Mouse (Mus musculus) hindbrain, embryonic 16.5 days (tissue): Measurements from ENCODE around the gene Dse. TPM values are rescaled to one million over a fixed set of nuclear protein-coding genes. Genes with fewer than 3 reads are reported as not detected.

Experiments used
- ATAC-seq: fragments of 200-750 bp; cut with Nextera tagmentation; 2 replicates; pipeline ENCODE4 v1.8.0; 2017; ENCODE audit warnings: moderate TSS enrichment, moderate library complexity
- H3K27ac ChIP-seq: fragments of 300-500 bp; sonication (generic); 2 replicates; pipeline ENCODE4 v1.5.1; 2014; ENCODE audit warnings: low read depth, mild to moderate bottlenecking, control low read depth, low read length, moderate library complexity
- H3K27me3 ChIP-seq: fragments of 300-500 bp; sonication (generic); replicated peaks from 2 replicates; pipeline ENCODE4 v1.6.1; 2014; ENCODE audit warnings: low read length; ENCODE audit not compliant: control insufficient read depth, insufficient read depth
- H3K36me3 ChIP-seq: fragments of 300-500 bp; sonication (generic); 2 replicates; pipeline ENCODE4 v1.6.1; 2014; ENCODE audit warnings: mild to moderate bottlenecking, low read length, moderate library complexity, mixed read lengths; ENCODE audit not compliant: control insufficient read depth, insufficient read depth
- H3K4me1 ChIP-seq: fragments of 300-500 bp; sonication (generic); 2 replicates; pipeline ENCODE4 v1.6.1; 2014; ENCODE audit warnings: low read depth, low read length; ENCODE audit not compliant: control insufficient read depth, insufficient read depth
- H3K4me2 ChIP-seq: fragments of 300-500 bp; sonication (generic); 2 replicates; pipeline ENCODE4 v1.6.1; 2014; ENCODE audit warnings: mild to moderate bottlenecking, low read length, control low read depth, moderate library complexity
- H3K4me3 ChIP-seq: fragments of 300-500 bp; sonication (generic); 2 replicates; pipeline ENCODE4 v1.5.1; 2014; ENCODE audit warnings: mild to moderate bottlenecking, low read length, control low read depth, moderate library complexity
- H3K9ac ChIP-seq: fragments of 300-500 bp; sonication (generic); 2 replicates; pipeline ENCODE4 v1.6.1; 2014; ENCODE audit warnings: low read depth, mild to moderate bottlenecking, control low read depth, low read length, moderate library complexity
- H3K9me3 ChIP-seq: fragments of 300-500 bp; sonication (generic); 2 replicates; pipeline ENCODE4 v1.6.1; 2014; ENCODE audit warnings: mild to moderate bottlenecking, low read length, moderate library complexity; ENCODE audit not compliant: control insufficient read depth
- WGBS: fragments of 180-500 bp; shearing (Covaris S2); extraction: QIAGEN DNeasy Blood & Tissue Kit; methylation state at CpG from one replicate; pipeline ENCODE4 v1.1.7; 2014; 5-methylcytosine and 5-hydroxymethylcytosine counted together
- polyA plus RNA-seq: library from polyadenylated mRNA; unstranded; fragments of >200 nt; fragmentation: Nextera tagmentation; extraction: Ambion mirVana; gene quantifications from 2 replicates; pipeline ENCODE4 v1.2.1, GENCODE M21; 2015

Dse gene
- polyA plus RNA-seq, 1 experiment from 2014 or later = 6.1 TPM

DNA sequence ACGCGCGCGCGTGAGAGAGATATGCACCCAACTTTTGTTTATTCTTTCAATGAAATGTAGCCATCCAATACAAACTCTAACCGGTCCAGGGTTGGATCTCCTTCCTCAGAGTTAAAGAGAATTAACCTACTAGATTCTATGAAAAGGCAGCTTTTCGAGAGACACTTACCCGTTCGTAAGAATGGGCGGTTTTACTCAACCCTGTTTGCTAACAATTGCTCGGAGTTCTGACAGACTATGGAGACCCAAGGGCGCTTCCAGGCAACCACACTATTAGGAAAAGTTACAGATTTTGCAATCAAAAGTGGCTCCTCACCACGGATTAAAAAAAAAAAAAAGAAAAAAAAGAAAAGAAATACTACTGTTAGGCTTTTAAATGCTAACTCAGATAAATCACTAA is 516 bp upstream of the Dse start:
- Histone ChIP-seq H3K36me3 (no peaks in the 10 kb centered on the region), H3K9ac (no peak overlapping the region; the same call in 1 of the 2 replicates), H3K27me3 (no peaks in the 10 kb centered on the region), H3K4me1 (peaks cover 4% of the 10 kb centered on the region), H3K4me3 (peak overlapping the region; percentile 90), H3K27ac (no peak overlapping the region), H3K9me3 (no peaks in the 10 kb centered on the region), H3K4me2 (peak overlapping the region; percentile 82)
- WGBS = 4% methylated on average over 13 of the region's 13 CpGs
- no peak for ATAC-seq

DNA sequence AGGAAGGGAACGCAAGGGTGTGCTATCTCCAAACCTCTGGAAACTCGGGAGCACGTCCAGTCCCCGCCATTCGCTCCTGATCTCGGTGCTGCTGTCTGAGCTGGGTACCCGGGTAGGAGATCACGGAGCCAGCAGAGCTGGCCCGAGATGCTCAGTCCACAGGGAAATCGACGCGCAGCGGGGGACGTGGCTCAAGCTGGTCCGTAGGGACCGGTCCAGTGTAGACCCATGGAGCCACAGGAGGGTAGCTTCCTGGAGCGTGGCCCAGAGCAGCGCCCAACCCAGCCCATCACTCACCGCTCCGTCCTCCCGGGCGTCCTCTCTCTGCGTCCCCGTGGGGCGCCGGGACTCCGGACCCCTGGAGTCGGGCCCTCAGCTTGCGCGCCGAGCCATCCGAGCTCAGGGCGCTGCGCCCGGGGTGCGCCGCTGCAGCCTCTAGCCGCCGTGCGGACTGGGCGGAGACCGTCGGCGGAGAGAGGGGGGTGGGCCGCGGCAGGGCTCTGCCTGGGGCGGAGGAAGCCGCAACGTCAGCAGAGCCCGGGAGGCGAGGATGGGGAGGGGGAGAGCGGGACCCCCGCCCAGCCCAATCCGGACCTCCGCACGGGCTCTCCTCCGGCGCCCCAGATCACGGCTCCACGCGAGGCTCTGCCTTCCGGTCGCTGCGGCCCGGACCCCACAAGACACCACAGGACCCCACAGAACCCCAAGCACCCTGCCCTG is 572 bp downstream of the Dse start:
- WGBS = 0% methylated on average over 36 of the region's 65 CpGs
- no peaks in the 10 kb centered on the region for H3K27me3 ChIP-seq

GRCm38 (mm10) chr10:34206436-34206782 is 1.1 kb downstream of the Dse start:
- Histone ChIP-seq H3K9me3 (no peaks in the 10 kb centered on the region), H3K4me1 (peaks cover 4% of the 10 kb centered on the region), H3K4me2 (peak overlapping the region; percentile 82), H3K36me3 (no peaks in the 10 kb centered on the region), H3K27ac (peak overlapping the region; percentile 78), H3K9ac (peak overlapping the region; percentile 96), H3K27me3 (no peaks in the 10 kb centered on the region), H3K4me3 (peak overlapping the region; percentile 90)
- ATAC-seq = peak; percentile 68
- WGBS = under 1% methylated on average over 15 of the region's 15 CpGs

More for the DNA sequence above, 572 bp downstream of the Dse start:
- H3K9me3 ChIP-seq = no peaks in the 10 kb centered on the region
- peak overlapping the region; percentile 96 for H3K9ac ChIP-seq
- peak overlapping the region; percentile 78 for H3K27ac ChIP-seq
- no peaks in the 10 kb centered on the region for H3K36me3 ChIP-seq
- H3K4me3 ChIP-seq = peak overlapping the region; percentile 90
- H3K4me2 ChIP-seq = peak overlapping the region; percentile 82
- peaks cover 4% of the 10 kb centered on the region for H3K4me1 ChIP-seq
- ATAC-seq = peak; percentile 96

DNA sequence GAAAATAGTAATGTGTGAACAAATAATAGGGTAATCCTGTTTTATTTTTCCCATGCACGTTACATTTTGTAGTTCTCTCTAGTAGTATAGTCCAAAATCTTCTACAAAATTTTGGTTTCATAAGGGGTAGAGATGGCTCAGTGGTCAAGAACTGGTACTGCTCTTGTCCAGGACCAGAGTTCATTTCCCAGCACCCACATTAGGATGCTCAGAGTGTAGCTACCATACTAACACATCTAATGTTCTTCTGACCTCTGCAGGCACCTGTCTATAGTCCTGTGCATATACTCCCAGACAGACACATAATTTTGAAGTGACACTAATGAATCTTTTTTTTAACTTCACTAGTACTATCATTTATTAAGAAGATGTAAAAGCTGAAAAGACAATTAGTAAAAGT is 1.7 kb downstream of the Dse start:
- Histone ChIP-seq H3K4me1 (peaks cover 4% of the 10 kb centered on the region), H3K9me3 (no peaks in the 10 kb centered on the region), H3K27me3 (no peaks in the 10 kb centered on the region), H3K4me2 (no peak overlapping the region), H3K9ac (no peak overlapping the region), H3K4me3 (no peak overlapping the region), H3K27ac (no peak overlapping the region), H3K36me3 (no peaks in the 10 kb centered on the region)
- ATAC-seq = no peak
- WGBS = 95% methylated on average over 1 of the region's 1 CpGs

GRCm38 (mm10) chr10:34200689-34201088 is 6.8 kb downstream of the Dse start:
- H3K4me2 ChIP-seq = no peak overlapping the region
- no peak overlapping the region for H3K27ac ChIP-seq
- no peak overlapping the region for H3K4me3 ChIP-seq
- H3K27me3 ChIP-seq = no peaks in the 10 kb centered on the region
- 91% methylated on average over 1 of the region's 1 CpGs for WGBS
- no peaks in the 10 kb centered on the region for H3K4me1 ChIP-seq
- H3K36me3 ChIP-seq = no peaks in the 10 kb centered on the region
- no peak overlapping the region for H3K9ac ChIP-seq
- H3K9me3 ChIP-seq = no peaks in the 10 kb centered on the region
- ATAC-seq = no peak

- Histone ChIP-seq H3K27me3 (no peaks in the 10 kb centered on the region), H3K4me3 (no peak overlapping the region), H3K36me3 (no peaks in the 10 kb centered on the region), H3K9ac (no peak overlapping the region), H3K4me1 (no peaks in the 10 kb centered on the region), H3K27ac (no peak overlapping the region), H3K4me2 (no peak overlapping the region), H3K9me3 (no peaks in the 10 kb centered on the region)
- no peak for ATAC-seq
- WGBS = 75% methylated on average over 3 of the region's 3 CpGs
These were observed 8.9 kb downstream of the Dse start for GRCm38 (mm10) chr10:34198574-34198973.

DNA sequence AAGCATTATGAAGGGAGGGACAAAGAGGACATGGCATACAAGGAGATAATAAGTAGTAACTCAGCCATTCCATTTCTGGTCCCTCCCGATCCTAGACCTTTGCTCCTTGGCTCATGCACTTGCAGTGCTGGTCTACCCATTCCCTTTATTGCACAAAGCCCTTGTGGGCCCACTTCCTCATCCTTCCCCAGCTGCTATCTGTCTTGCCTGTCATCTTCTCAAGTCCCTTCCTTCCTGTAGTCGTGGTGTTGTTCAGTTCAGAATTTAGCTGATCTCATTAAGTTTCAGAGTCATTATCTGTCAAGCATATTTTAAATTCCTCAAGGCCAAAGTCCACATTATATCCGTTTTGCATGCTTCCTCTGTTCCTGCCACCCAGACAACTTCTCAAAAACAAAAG is 9.5 kb downstream of the Dse start:
- ATAC-seq = no peak
- no peaks in the 10 kb centered on the region for H3K9me3 ChIP-seq
- no peak overlapping the region for H3K4me2 ChIP-seq
- no peak overlapping the region for H3K4me3 ChIP-seq
- WGBS = 56% methylated on average over 3 of the region's 3 CpGs
- H3K4me1 ChIP-seq = no peaks in the 10 kb centered on the region
- no peaks in the 10 kb centered on the region for H3K27me3 ChIP-seq
- H3K9ac ChIP-seq = no peak overlapping the region
- H3K27ac ChIP-seq = no peak overlapping the region
- no peaks in the 10 kb centered on the region for H3K36me3 ChIP-seq

- no peak overlapping the region for H3K27ac ChIP-seq
- H3K4me1 ChIP-seq = no peaks in the 10 kb centered on the region
- H3K27me3 ChIP-seq = no peaks in the 10 kb centered on the region
- H3K36me3 ChIP-seq = no peaks in the 10 kb centered on the region
- ATAC-seq = no peak
- no peak overlapping the region for H3K4me3 ChIP-seq
- no peak overlapping the region for H3K9ac ChIP-seq
- 83% methylated on average over 3 of the region's 3 CpGs for WGBS
- no peak overlapping the region for H3K4me2 ChIP-seq
- H3K9me3 ChIP-seq = no peaks in the 10 kb centered on the region
These were observed 10.2 kb downstream of the Dse start for GRCm38 (mm10) chr10:34197269-34197668.

- no peak overlapping the region for H3K4me2 ChIP-seq
- no peak for ATAC-seq
These were observed 12.6 kb downstream of the Dse start for GRCm38 (mm10) chr10:34194957-34195356.

More at GRCm38 (mm10) chr10:34194957-34195356, 12.6 kb downstream of the Dse start:
- Histone ChIP-seq H3K9ac (no peak overlapping the region), H3K4me1 (no peaks in the 10 kb centered on the region), H3K27ac (no peak overlapping the region), H3K36me3 (no peaks in the 10 kb centered on the region), H3K9me3 (no peaks in the 10 kb centered on the region), H3K27me3 (no peaks in the 10 kb centered on the region), H3K4me3 (no peak overlapping the region)
- 79% methylated on average over 2 of the region's 2 CpGs for WGBS
